Mouse (Mus musculus): ENCODE measurements around the gene Dnaaf5. TPM values are rescaled to one million over a fixed set of nuclear protein-coding genes. Genes with fewer than 3 reads are reported as not detected.

The Dnaaf5 gene
- polyA plus RNA-seq (2015; fragmentation: Nextera tagmentation; extraction: Ambion mirVana) = 2.4 and 3.0 TPM in 2 replicates

DNA sequence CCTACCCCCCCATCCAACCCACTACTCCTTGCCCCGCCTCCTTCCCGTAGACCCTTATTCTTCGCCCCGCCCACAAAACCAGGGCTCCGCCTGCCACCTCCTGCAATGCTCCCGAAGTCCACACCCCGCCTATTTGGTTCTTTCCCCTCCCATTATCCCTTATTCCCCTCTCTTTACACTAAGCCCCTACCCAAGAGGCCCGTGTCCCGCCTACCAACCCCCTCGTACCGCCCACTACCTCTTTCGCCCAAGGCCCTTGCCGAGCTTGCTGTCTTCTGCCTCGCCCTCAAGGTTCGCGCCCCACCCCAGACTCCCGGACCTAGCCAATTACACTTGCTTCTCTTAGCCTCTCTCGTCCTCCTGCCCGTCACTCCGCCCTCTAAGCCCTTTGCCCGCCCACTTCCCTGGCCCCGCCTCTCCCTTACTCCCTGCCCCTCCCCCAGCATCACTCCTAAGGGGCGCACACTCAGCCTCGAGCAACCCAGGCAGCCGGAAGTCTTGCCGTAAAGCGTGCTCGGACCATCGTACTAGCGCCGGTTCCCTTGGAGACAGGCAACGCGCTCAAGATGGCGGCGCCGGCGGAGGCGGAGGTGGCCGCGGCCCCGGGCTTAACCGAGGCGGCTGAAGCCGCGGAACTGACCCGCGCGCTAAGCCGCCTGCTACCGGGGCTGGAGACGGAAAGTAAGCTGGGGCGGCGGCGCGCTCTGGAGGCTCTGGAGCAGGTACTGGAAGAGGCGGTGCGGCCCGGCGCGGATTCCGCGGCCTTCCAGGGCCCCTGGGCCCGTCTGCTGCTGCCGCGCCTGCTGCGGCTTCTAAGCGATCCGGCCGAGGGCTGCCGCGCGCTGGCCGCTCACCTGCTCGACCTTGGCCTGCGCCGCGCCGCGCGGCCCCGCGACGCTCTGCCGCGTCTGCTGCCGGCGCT lies at the start of gene Dnaaf5, which contains the start of gene Prkar1b:
Gene Dnaaf5 (plus strand): TSS at position 543 of the 922 bp plus-strand sequence.
Gene Prkar1b (minus strand): TSS at position 321 of the 922 bp plus-strand sequence.

DNA sequence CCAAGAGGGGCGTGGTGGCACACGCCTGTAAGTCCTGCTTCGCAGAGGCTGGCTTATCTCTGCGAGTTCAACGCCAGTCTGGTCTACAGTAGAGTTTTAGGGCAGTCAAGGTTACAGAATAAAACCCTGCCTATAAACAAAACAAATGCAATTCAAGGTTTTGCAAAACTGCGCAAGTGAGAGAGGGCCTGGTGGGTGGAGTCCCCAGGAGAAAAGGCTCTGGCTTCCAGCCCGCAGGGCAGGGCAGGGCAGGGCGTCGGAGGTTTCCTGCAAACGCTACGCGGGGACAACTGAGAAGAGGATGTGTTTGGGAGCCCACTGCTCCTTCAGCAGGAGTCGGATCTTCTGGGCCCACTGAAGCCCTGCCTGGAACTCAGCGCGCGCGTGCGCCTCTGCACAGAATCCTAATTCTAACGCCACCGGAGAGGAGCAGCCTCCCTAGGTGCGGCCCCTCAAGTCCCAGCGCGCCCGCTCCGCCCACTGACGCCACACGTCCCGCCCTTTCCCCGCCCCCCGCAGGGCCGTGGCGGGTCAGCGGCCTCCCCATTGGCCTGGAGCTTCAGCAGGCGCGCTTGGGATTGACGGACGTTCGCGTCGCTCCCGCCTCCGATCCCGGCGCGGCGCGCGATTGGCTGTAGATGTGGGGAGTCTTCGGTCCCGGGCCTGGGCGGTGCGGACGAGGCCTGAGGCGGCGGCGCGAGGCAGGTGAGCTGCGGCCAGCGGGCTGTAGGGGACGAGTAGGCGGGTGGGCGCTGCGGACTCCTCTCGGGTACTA lies 50.2 kb downstream of the Dnaaf5 start, which contains the start of gene Sun1:
Gene Sun1 (plus strand): TSS at position 643 of the 775 bp plus-strand sequence.

Other genes starting within 250 kb of the Dnaaf5 start
- gene Pdgfa, start 152.9 kb upstream of the Dnaaf5 start, polyA plus RNA-seq (2015; fragmentation: Nextera tagmentation; extraction: Ambion mirVana) = 63.1 and 71.3 TPM in 2 replicates
- 331 and 348 TPM in 2 replicates for gene Prkar1b, start 222 bp upstream of the Dnaaf5 start, polyA plus RNA-seq (2015; fragmentation: Nextera tagmentation; extraction: Ambion mirVana)
- 31.2 and 34.3 TPM in 2 replicates for gene Sun1, start 50.4 kb downstream of the Dnaaf5 start, polyA plus RNA-seq (2015; fragmentation: Nextera tagmentation; extraction: Ambion mirVana)
- gene Get4, start 102.1 kb downstream of the Dnaaf5 start, polyA plus RNA-seq (2015; fragmentation: Nextera tagmentation; extraction: Ambion mirVana) = 131 and 137 TPM in 2 replicates
- gene Adap1, start 175.4 kb downstream of the Dnaaf5 start, polyA plus RNA-seq (2015; fragmentation: Nextera tagmentation; extraction: Ambion mirVana) = 156 TPM in 2 replicates
- 77.9 and 87.1 TPM in 2 replicates for gene Cox19, start 201.2 kb downstream of the Dnaaf5 start, polyA plus RNA-seq (2015; fragmentation: Nextera tagmentation; extraction: Ambion mirVana)
- gene Cyp2w1, start 202.4 kb downstream of the Dnaaf5 start, polyA plus RNA-seq (2015; fragmentation: Nextera tagmentation; extraction: Ambion mirVana) = not detected in 2 replicates
- 4.7 and 4.8 TPM in 2 replicates for gene Gpr146, start 227.5 kb downstream of the Dnaaf5 start, polyA plus RNA-seq (2015; fragmentation: Nextera tagmentation; extraction: Ambion mirVana)

Data from neural tube, postnatal 0 days (tissue).